ENCODE assay signal across 13 mouse cellular contexts in the genomic region with DNA sequence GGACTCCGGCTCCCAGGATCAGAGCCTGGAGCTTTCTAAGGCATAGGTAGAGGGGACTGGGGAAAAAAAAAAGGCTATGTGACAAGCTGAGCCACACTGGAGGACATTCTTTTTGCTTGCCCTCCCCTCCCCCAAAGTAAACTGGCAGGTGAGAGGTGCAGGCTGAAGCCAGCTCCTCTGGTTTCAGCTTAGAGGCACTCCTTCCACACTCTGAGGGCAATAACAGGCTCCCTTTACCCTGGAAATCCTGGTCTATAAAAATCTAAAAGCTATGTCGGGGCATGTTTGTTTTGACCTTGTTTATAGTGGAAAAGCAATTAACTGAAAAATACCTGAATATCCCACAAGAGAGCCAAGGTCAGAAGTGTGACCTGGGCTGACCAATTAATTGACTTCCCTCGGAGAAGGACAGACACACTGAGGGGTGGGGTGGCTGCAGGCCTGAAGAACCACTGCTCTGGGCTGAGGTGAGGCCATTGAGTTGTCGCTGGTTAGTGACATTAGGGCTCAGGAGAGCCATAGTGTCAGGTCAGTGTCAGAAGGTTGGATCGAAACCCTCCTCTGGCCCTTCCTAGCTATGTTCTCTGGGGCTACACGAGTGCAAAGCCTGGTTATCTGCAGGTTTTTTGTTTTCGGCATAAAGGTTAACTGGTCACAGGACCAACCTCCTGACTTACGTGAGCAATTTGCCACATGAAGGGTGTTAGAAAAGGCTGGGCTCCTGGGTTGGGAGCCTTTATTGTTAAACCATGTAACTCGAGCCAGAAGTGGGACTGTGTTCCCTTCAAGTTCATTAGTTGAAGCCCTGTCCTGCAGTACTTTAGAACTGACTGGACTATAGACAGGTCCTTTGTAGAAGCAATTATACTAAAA. TPM values are rescaled to one million over a fixed set of nuclear protein-coding genes. Genes with fewer than 3 reads are reported as not detected.
A peak's percentile ranks its signal among the peaks of the same experiment; 100 is the strongest.
DNase-seq lines count a peak whose midpoint lies in the region; ATAC-seq and TF ChIP-seq lines count a peak whose summit lies in the region.
"Had no signal": no experiment of that assay in that cellular context is flagged by ENCODE, and none has a peak within 500 bp of the region (broad histone marks: within the 10 kb centered on the region; RNA-seq: fewer than 3 reads in every experiment).

No protein-coding gene starts in this region.

- H3K4me2 ChIP-seq in intestine, embryonic 14.5 days (ENCODE audit: low read length), result no peak overlapping the region
- no peak overlapping the region for H3K4me2 ChIP-seq in intestine, postnatal 0 days (replicated peaks; ENCODE audit: low read depth)
- H3K4me2 ChIP-seq in lung, postnatal 0 days (replicated peaks; ENCODE audit: low read depth, low read length), result no peak overlapping the region
- H3K4me2 ChIP-seq: limb, embryonic 13.5 days had no signal

- no peak for TF ChIP-seq CTCF in intestine, postnatal 0 days (IDR thresholded peaks at IDR 0.05; ENCODE audit: low read depth)
- no peak for TF ChIP-seq CTCF in lung, postnatal 0 days (IDR thresholded peaks at IDR 0.05)
- TF ChIP-seq CTCF in thymus, adult 2 months (IDR thresholded peaks at IDR 0.05; ENCODE audit: borderline replicate concordance, control insufficient read depth, extremely low read depth, insufficient read depth, low read length, poor library complexity), result no peak

- H3K27ac ChIP-seq in intestine, embryonic 14.5 days (ENCODE audit: low read depth), result peak overlapping the region; percentile 54
- H3K27ac ChIP-seq in intestine, postnatal 0 days (ENCODE audit: low read depth, low read length), result no peak overlapping the region
- peak overlapping the region; percentile 26 for H3K27ac ChIP-seq in ES-E14 (ENCODE audit: insufficient read depth, low read depth, low read length, poor library complexity, severe bottlenecking)
- peak overlapping the region; percentile 84 for H3K27ac ChIP-seq in lung, postnatal 0 days (ENCODE audit: low read length)
- H3K27ac ChIP-seq in thymus, adult 2 months (ENCODE audit: control insufficient read depth, insufficient read depth, low read length), result no peak overlapping the region
- H3K27ac ChIP-seq: limb, embryonic 13.5 days had no signal

- peaks cover 43% of the 10 kb centered on the region for H3K4me1 ChIP-seq in intestine, embryonic 14.5 days (replicated peaks; ENCODE audit: control insufficient read depth, insufficient read depth, low read length)
- H3K4me1 ChIP-seq in intestine, postnatal 0 days (replicated peaks; ENCODE audit: control insufficient read depth, insufficient read depth, low read length), result peaks cover 3% of the 10 kb centered on the region; the same call in 1 of the 2 replicates
- H3K4me1 ChIP-seq in ES-E14 (ENCODE audit: control insufficient read depth in 2 of 2, insufficient read depth in 2 of 2, low read length in 2 of 2, poor library complexity in 1 of 2), result peaks cover 28 to 65% of the 10 kb centered on the region in 2 experiments
- H3K4me1 ChIP-seq in lung, postnatal 0 days (ENCODE audit: insufficient read depth, low read depth, low read length), result peaks cover 26% of the 10 kb centered on the region; the same call in 1 of the 2 replicates
- peaks cover 24% of the 10 kb centered on the region for H3K4me1 ChIP-seq in thymus, adult 2 months (replicated peaks; ENCODE audit: control insufficient read depth, insufficient read depth, low read length)

- no peak for TF ChIP-seq POLR2A in thymus, adult 2 months (IDR thresholded peaks at IDR 0.05; ENCODE audit: control insufficient read depth, extremely low read depth, insufficient read depth, low read length, poor library complexity)

- 43% methylated on average over 9 of the region's 9 CpGs for WGBS in intestine, embryonic 14.5 days
- whole genome bisulfite sequencing in intestine, postnatal 0 days, result 39% methylated on average over 9 of the region's 9 CpGs
- WGBS in lung, postnatal 0 days, result 48% methylated on average over 9 of the region's 9 CpGs
- WGBS in thymus, adult 2 months, result 90% methylated on average over 9 of the region's 9 CpGs

- peak; percentile 67; the same call in 1 of the 2 replicates for TF ChIP-seq EP300 in lung, postnatal 0 days (IDR thresholded peaks at IDR 0.05)

- no peak for DNase-seq in intestine, embryonic 14.5 days (ENCODE audit: low spot score)
- DNase-seq in ES-E14 (ENCODE audit: low read depth, low spot score), result no peak
- DNase-seq in kidney, adult 9 months, result peak; percentile 71
- peak; percentile 80 for DNase-seq in lung, postnatal 0 days (ENCODE audit: low spot score)
- DNase-seq in layer of hippocampus, postnatal 14 days (ENCODE audit: low spot score in 2 of 2), result no peak
- no peak for DNase-seq in cerebellum, postnatal 14 days
- DNase-seq in thymus, adult 2 months, result no peak
- DNase-seq: adrenal gland, adult 8-10 months; heart, adult 18-20 months had no signal

- H3K9ac ChIP-seq in intestine, embryonic 14.5 days (ENCODE audit: low read length), result no peak overlapping the region
- H3K9ac ChIP-seq in intestine, postnatal 0 days (ENCODE audit: low read depth, low read length), result no peak overlapping the region
- H3K9ac ChIP-seq in ES-E14 (ENCODE audit: insufficient read depth, low read depth, low read length, poor library complexity, severe bottlenecking), result no peak overlapping the region; the same call in 1 of the 2 replicates
- no peak overlapping the region for H3K9ac ChIP-seq in lung, postnatal 0 days (replicated peaks; ENCODE audit: low read depth)
- H3K9ac ChIP-seq: limb, embryonic 13.5 days had no signal

- in situ Hi-C loops in ES-E14 (cut with MboI; ENCODE audit: low sequenced_read_pairs in 2 of 2, unreplicated experiment in 2 of 2), result no loop called here

- no peaks in the 10 kb centered on the region for H3K27me3 ChIP-seq in intestine, embryonic 14.5 days (replicated peaks; ENCODE audit: control insufficient read depth, insufficient read depth, low read length)
- H3K27me3 ChIP-seq in intestine, postnatal 0 days (replicated peaks; ENCODE audit: control insufficient read depth, insufficient read depth, low read length), result no peaks in the 10 kb centered on the region
- H3K27me3 ChIP-seq in lung, postnatal 0 days (replicated peaks; ENCODE audit: insufficient read depth, low read length), result no peaks in the 10 kb centered on the region
- no peaks in the 10 kb centered on the region for H3K27me3 ChIP-seq in thymus, adult 2 months (ENCODE audit: control insufficient read depth, insufficient read depth, low read length)

- H3K4me3 ChIP-seq in intestine, embryonic 14.5 days (ENCODE audit: low read depth, low read length), result no peak overlapping the region
- no peak overlapping the region for H3K4me3 ChIP-seq in intestine, postnatal 0 days (ENCODE audit: low read depth, low read length)
- H3K4me3 ChIP-seq in ES-E14 (ENCODE audit: insufficient read depth in 1 of 2, low read depth in 1 of 2, low read length in 2 of 2, poor library complexity in 1 of 2, severe bottlenecking in 1 of 2), result no peak overlapping the region
- no peak overlapping the region for H3K4me3 ChIP-seq in lung, postnatal 0 days (ENCODE audit: low read depth, low read length)
- no peak overlapping the region for H3K4me3 ChIP-seq in thymus, adult 2 months (ENCODE audit: control insufficient read depth, insufficient read depth, low read length)
- H3K4me3 ChIP-seq: erythroblast, embryonic 14.5 days; limb, embryonic 13.5 days; myocyte had no signal

- no peaks in the 10 kb centered on the region for H3K9me3 ChIP-seq in intestine, embryonic 14.5 days (ENCODE audit: control insufficient read depth, low read length)
- H3K9me3 ChIP-seq in intestine, postnatal 0 days (ENCODE audit: control insufficient read depth), result no peaks in the 10 kb centered on the region
- no peaks in the 10 kb centered on the region for H3K9me3 ChIP-seq in ES-E14 (ENCODE audit: control insufficient read depth, insufficient read depth, low read depth, low read length)
- H3K9me3 ChIP-seq in lung, postnatal 0 days (ENCODE audit: low read length), result no peaks in the 10 kb centered on the region
- H3K9me3 ChIP-seq: limb, embryonic 13.5 days had no signal

- no peaks in the 10 kb centered on the region for H3K36me3 ChIP-seq in intestine, embryonic 14.5 days (ENCODE audit: control insufficient read depth, insufficient read depth, low read length)
- no peaks in the 10 kb centered on the region for H3K36me3 ChIP-seq in intestine, postnatal 0 days (ENCODE audit: control insufficient read depth, insufficient read depth)
- no peaks in the 10 kb centered on the region for H3K36me3 ChIP-seq in ES-E14 (ENCODE audit: control insufficient read depth, insufficient read depth, low read length, poor library complexity, severe bottlenecking)
- H3K36me3 ChIP-seq in lung, postnatal 0 days (ENCODE audit: insufficient read depth, low read length), result no peaks in the 10 kb centered on the region
- no peaks in the 10 kb centered on the region for H3K36me3 ChIP-seq in thymus, adult 2 months (ENCODE audit: control insufficient read depth, insufficient read depth, low read length)
- H3K36me3 ChIP-seq: limb, embryonic 13.5 days had no signal

- ATAC-seq in intestine, embryonic 14.5 days (replicated peaks; ENCODE audit: low FRiP score, low TSS enrichment, low read depth), result no peak
- ATAC-seq in intestine, postnatal 0 days, result no peak
- ATAC-seq in lung, postnatal 0 days, result peak; percentile 40

TF ChIP-seq in ES-E14, 5 proteins besides CTCF, POLR2A, EP300 and RAD21:
- TF ChIP-seq ZC3H11A (IDR thresholded peaks at IDR 0.05; ENCODE audit: borderline replicate concordance, low read depth, low read length) (no peak), ZNF384 (IDR thresholded peaks at IDR 0.05; ENCODE audit: low read depth, low read length) (no peak), MAFK (IDR thresholded peaks at IDR 0.05; ENCODE audit: insufficient read depth, low read depth, low read length) (no peak), HCFC1 (IDR thresholded peaks at IDR 0.05; ENCODE audit: borderline replicate concordance, insufficient read depth, low read length) (no peak), CHD2 (IDR thresholded peaks at IDR 0.05; ENCODE audit: low read depth, low read length) (no peak)

RNA-seq across cellular contexts. Expression of a gene that starts 20.9 kb away (rescaled TPM):
- polyA plus RNA-seq in intestine, embryonic 14.5 days (2014; fragmentation: Nextera tagmentation; extraction: Ambion mirVana), result 324 and 325 TPM in 2 replicates
- polyA plus RNA-seq in intestine, postnatal 0 days (2015; fragmentation: Nextera tagmentation; extraction: Ambion mirVana), result 165 and 173 TPM in 2 replicates
- total RNA-seq in ES-E14 (2012; rRNA removed), result 90.3 and 91.1 TPM in 2 replicates
- 121 and 122 TPM in 2 replicates for polyA plus RNA-seq in lung, postnatal 0 days (2015; fragmentation: Nextera tagmentation; extraction: Ambion mirVana)
- total RNA-seq in layer of hippocampus, postnatal 14 days (2021), result 100 to 1,000 TPM; 106 to 116 TPM
- 249 and 253 TPM in 2 replicates for polyA plus RNA-seq in thymus, adult 2 months (2012; rRNA removed)

RNA-seq across cellular contexts. Expression of a gene that starts 48.6 kb away (rescaled TPM):
- 4.6 and 4.7 TPM in 2 replicates for polyA plus RNA-seq in intestine, embryonic 14.5 days (2014; fragmentation: Nextera tagmentation; extraction: Ambion mirVana)
- 0.33 and 0.46 TPM in 2 replicates for polyA plus RNA-seq in intestine, postnatal 0 days (2015; fragmentation: Nextera tagmentation; extraction: Ambion mirVana)
- total RNA-seq in ES-E14 (2012; rRNA removed), result 21.9 and 33.6 TPM in 2 replicates
- 0.21 and 0.24 TPM in 2 replicates for polyA plus RNA-seq in lung, postnatal 0 days (2015; fragmentation: Nextera tagmentation; extraction: Ambion mirVana)
- total RNA-seq in layer of hippocampus, postnatal 14 days (2021), result 10 to 100 TPM; 10.5 to 11.6 TPM
- 9.7 and 12.8 TPM in 2 replicates for polyA plus RNA-seq in thymus, adult 2 months (2012; rRNA removed)

Comparison
In these comparisons a context has a peak if more than half of its experiments do, and no peak if none do; other contexts are left out.
1. H3K27ac ChIP-seq: peak in intestine, embryonic 14.5 days (single experiment), ES-E14 (single experiment) and lung, postnatal 0 days (single experiment); none in intestine, postnatal 0 days (single experiment) and thymus, adult 2 months (single experiment).
2. DNase-seq: peak in kidney, adult 9 months (single experiment) and lung, postnatal 0 days (single experiment); none in intestine, embryonic 14.5 days (single experiment), ES-E14 (single experiment), layer of hippocampus, postnatal 14 days (0 of 2), cerebellum, postnatal 14 days (0 of 2) and thymus, adult 2 months (single experiment).